In genomic region chr2:153713227-153713626, GRCm38 (mm10) we compare ENCODE assay signal across 9 mouse cellular contexts. TPM values are rescaled to one million over a fixed set of nuclear protein-coding genes. Genes with fewer than 3 reads are reported as not detected.
DNase-seq lines count a peak whose midpoint lies in the region; ATAC-seq lines count a peak whose summit lies in the region.
"Had no signal": no experiment of that assay in that cellular context is flagged by ENCODE, and none has a peak within 500 bp of the region (broad histone marks: within the 10 kb centered on the region; RNA-seq: fewer than 3 reads in every experiment).

No protein-coding gene starts in this region.

- no peak overlapping the region for H3K4me3 ChIP-seq in intestine, embryonic 16.5 days (ENCODE audit: low read length)
- H3K4me3 ChIP-seq in midbrain, embryonic 14.5 days (replicated peaks; ENCODE audit: low read depth, low read length) = no peak overlapping the region

- no peak overlapping the region for H3K4me2 ChIP-seq in intestine, embryonic 16.5 days (ENCODE audit: low read depth, low read length)
- H3K4me2 ChIP-seq in midbrain, embryonic 14.5 days (ENCODE audit: low read length) = no peak overlapping the region

- no peak overlapping the region for H3K9ac ChIP-seq in intestine, embryonic 16.5 days (ENCODE audit: low read depth, low read length)
- H3K9ac ChIP-seq in midbrain, embryonic 14.5 days (replicated peaks; ENCODE audit: low read length) = no peak overlapping the region

- WGBS in intestine, embryonic 16.5 days = 40% methylated on average over 4 of the region's 4 CpGs
- 32% methylated on average over 4 of the region's 4 CpGs for WGBS in midbrain, embryonic 14.5 days

- no peaks in the 10 kb centered on the region for H3K36me3 ChIP-seq in intestine, embryonic 16.5 days (ENCODE audit: control insufficient read depth, insufficient read depth, low read length)
- H3K36me3 ChIP-seq in midbrain, embryonic 14.5 days (ENCODE audit: control insufficient read depth, insufficient read depth, low read length) = no peaks in the 10 kb centered on the region

- peak; percentile 15 to 73 for DNase-seq in adrenal gland, adult (ENCODE audit: inconsistent age in 2 of 2, low spot score in 1 of 2)
- peak; percentile 56 for DNase-seq in cerebellum, adult 9-10 months
- peak; percentile 25 to 27 for DNase-seq in frontal cortex, postnatal 25 days (ENCODE audit: low spot score in 2 of 2)
- DNase-seq in left cerebral cortex, postnatal 4 days = peak; percentile 84
- peak; percentile 78 for DNase-seq in midbrain, embryonic 14.5 days
- peak; percentile 60 for DNase-seq in testis, postnatal 10 days (ENCODE audit: low spot score)
- no peak for DNase-seq in spleen, adult 12 weeks (ENCODE audit: low spot score)

- H3K27ac ChIP-seq in intestine, embryonic 16.5 days (ENCODE audit: low read length) = peak overlapping the region; percentile 6; the same call in 1 of the 2 replicates
- peak overlapping the region; percentile 65; the same call in 1 of the 2 replicates for H3K27ac ChIP-seq in midbrain, embryonic 14.5 days (replicated peaks; ENCODE audit: low read depth, low read length)

- H3K9me3 ChIP-seq in intestine, embryonic 16.5 days (ENCODE audit: control insufficient read depth, low read length) = no peaks in the 10 kb centered on the region
- H3K9me3 ChIP-seq in midbrain, embryonic 14.5 days (ENCODE audit: control insufficient read depth, low read length) = no peaks in the 10 kb centered on the region

- H3K4me1 ChIP-seq in intestine, embryonic 16.5 days (ENCODE audit: control insufficient read depth, insufficient read depth, low read length) = no peaks in the 10 kb centered on the region
- H3K4me1 ChIP-seq in midbrain, embryonic 14.5 days (ENCODE audit: control insufficient read depth, insufficient read depth, low read length) = no peaks in the 10 kb centered on the region

- ATAC-seq in intestine, embryonic 16.5 days = peak; percentile 40; the same call in 1 of the 2 replicates
- ATAC-seq in midbrain, embryonic 14.5 days (ENCODE audit: low FRiP score, low TSS enrichment) = peak; percentile 67

- no peaks in the 10 kb centered on the region for H3K27me3 ChIP-seq in intestine, embryonic 16.5 days (replicated peaks; ENCODE audit: control insufficient read depth, insufficient read depth, low read length)
- H3K27me3 ChIP-seq in midbrain, embryonic 14.5 days (ENCODE audit: control insufficient read depth, insufficient read depth, low read length) = no peaks in the 10 kb centered on the region

- intact Hi-C loops in left cerebral cortex, postnatal 4 days (cut with DNase I) = no loop called here

RNA-seq across cellular contexts. Expression of gene Dnmt3c, which starts 16.8 kb away (rescaled TPM):
- polyA plus RNA-seq in intestine, embryonic 16.5 days (2015; fragmentation: Nextera tagmentation; extraction: Ambion mirVana) = not detected in 2 replicates
- not detected for total RNA-seq in left cerebral cortex, postnatal 4 days (2021)
- 0.17 TPM in 1 of 2 replicates, not detected in the other for polyA plus RNA-seq in midbrain, embryonic 14.5 days (2014; fragmentation: Nextera tagmentation; extraction: Ambion mirVana)
- total RNA-seq: adrenal gland, postnatal 4 days had no signal

RNA-seq across cellular contexts. Expression of gene Mapre1, which starts 27.8 kb away (rescaled TPM):
- polyA plus RNA-seq in intestine, embryonic 16.5 days (2015; fragmentation: Nextera tagmentation; extraction: Ambion mirVana) = 200 and 227 TPM in 2 replicates
- 100 to 1,000 TPM; 242 to 243 TPM for total RNA-seq in left cerebral cortex, postnatal 4 days (2021)
- polyA plus RNA-seq in midbrain, embryonic 14.5 days (2014; fragmentation: Nextera tagmentation; extraction: Ambion mirVana) = 369 and 443 TPM in 2 replicates
